Mouse (Mus musculus) olfactory bulb, adult 2 months (tissue): ENCODE measurements around the gene Pan3.

ENCODE experiments used
- CTCF ChIP-seq: fragments of 200-500 bp; IDR thresholded peaks from 2 replicates; pipeline ENCODE4 v1.5.1; 2012; ENCODE audit warnings: low read depth, mild to moderate bottlenecking, low read length, moderate library complexity; ENCODE audit not compliant: insufficient read depth
- POLR2A ChIP-seq: fragments of 200-500 bp; IDR thresholded peaks from 2 replicates; pipeline ENCODE4 v1.6.1; 2012; ENCODE audit warnings: mild to moderate bottlenecking, low read depth, low read length, moderate library complexity; ENCODE audit not compliant: insufficient read depth

DNA sequence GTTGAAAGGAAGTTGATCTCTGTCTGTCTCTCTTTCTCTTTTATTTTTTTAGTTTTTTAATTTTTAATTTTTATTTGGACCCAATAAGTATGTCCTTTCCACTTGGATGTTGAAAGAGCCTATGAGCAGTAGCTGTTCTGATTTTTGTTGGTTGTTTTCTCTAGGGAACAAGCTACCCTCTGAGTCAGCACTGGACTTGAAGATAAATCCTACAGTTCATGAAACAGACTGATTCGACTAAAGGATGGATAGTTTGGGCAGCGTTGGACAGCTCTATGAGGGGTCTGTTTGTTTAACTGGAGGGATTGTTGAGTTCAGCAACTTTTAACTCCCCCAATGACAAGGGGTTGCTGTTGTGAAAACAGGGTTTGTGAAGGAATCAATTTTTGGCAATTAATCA, 73.0 kb downstream of the Pan3 start:
- TF ChIP-seq CTCF: no peak
- no peak for TF ChIP-seq POLR2A
